Mouse (Mus musculus) kidney, adult 9 months (tissue): ENCODE data around the gene Gm9195.

Source experiments
- DNase-seq: peaks from one replicate; pipeline ENCODE4 v3.0.0; 2022

Gene Gm9195

DNA sequence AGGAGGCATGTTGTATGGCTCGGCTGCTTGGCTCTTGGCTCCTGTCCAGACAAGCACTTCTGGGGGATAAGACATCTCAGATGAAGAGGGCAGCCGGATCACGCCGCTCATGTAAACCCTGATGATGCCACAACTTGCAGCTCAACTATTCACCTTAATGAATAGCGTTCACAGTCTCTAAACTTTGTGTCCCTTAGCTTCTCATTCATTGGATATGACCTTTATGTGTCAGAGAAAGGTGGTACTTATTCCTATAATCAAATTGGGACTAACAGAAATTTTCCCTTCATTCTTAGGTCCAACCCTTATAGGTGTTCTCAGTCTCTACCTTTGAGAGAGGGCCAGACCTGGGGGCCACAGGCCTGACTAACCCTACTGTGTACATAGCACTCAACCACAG lies at the start of gene Gm9195:
Gene Gm9195, minus strand, starts transcription at position 101 of the 400 bp plus-strand sequence.
- DNase-seq = no peak

DNA sequence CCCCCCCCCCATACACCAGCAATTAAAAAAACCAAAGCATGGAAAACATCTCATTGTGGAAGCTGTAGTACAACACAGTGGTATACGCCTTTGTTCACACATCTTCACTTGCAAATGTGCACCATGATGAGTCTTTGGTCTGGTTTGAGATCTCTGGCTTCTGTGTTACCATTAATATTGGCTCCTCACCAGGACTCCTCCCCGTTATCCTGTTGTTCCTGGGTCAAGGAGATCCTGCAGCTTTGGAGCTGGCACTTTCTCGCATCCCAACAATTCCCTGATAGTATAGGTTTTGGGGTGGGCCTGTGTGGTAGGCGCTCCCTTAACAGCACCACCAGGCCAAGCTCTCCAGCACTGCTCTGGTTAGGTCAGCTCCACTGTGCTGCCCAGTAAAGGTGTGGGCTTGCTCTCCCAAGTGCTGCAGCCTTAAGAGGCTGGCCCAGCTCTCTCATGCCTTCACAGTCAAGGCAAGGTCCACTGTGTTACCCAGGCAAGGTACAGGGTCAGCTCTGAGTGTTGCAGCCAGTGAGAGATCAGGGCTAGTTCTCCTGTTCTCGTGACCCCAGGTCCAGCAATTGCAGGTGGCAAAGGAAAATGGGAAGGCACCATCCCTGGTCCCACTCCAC lies 44.9 kb upstream of the Gm9195 start:
- peak; percentile 84 for DNase-seq

DNA sequence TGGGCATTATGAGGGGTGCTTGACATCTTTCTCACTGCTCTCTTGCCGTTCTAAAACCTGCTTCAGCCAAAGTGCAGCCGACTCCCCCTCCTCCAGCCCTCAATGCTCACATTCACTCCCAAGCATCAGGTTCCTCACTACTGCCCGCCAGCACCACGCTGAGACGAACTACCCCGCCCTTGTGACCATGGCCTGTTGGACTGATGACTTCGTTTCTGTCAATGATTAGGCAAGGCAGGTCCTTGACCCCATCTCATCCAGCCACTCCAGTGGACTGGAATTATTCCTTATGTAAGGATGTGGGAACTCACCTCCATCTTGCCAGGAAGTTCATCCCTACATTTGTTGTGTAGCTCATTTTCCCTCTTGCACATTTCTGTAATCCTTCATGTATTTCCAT lies 42.2 kb upstream of the Gm9195 start:
- DNase-seq = peak; percentile 93

DNA sequence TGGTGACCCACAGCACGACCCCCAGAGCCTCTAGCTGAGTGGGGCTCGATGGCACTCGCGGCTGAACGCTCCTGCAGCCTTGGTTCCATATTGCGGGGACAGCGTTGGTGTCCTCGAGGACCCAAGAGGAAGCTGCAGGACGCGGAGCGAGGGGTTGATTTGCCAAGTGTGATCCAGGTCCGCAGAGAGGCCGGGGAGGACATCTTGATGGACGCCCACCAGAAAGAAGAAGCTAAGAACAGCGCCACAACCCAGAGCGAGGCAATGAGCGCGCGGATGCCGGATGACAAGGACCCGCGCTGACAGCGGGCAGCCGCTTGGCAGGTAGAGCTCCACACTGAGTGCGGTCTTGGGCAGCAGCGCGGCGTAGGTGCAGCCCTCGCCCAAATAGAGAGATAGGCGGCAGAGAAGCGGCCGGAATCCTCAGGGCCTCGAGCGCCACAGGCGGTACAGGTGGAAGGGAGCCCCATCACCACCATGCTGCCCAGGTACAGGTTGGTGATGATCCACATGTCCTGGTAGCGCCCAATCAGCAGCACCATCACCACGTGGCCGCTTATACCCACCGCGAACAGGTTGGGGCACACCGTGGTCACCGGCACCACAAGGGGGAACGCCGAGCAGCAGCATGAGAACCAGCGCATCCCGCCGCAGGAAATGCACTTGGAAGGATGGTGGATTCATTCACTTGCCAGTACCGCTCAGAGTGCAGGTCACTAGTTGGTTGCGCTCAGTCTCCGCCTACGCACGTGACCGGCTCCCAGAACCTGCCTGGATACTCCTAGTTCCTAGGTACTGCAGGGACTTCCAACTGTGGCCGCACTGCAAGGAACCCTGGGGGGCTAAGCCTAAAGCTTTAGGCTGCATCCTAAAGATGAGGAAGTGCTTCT lies 40.6 kb upstream of the Gm9195 start:
- DNase-seq = peak; percentile 79

DNA sequence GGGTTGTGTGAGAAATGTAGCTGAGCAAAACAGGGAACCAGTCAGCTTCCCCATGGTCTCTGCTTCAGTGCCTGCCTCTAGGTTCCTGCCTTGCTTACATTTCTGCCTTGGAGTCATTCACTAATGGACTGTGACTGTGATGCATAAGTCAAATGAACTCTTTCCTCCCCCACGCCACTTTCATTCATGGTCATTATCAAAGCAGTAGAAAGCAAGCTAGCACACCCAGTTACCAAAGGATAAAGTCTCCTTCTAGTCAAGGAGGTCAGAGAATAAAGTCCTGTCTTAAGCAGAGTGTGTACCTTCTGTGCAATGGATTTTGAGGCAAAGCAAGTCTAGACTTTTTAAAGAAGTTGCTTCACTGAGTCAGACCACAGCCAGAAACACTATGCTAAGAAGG lies 35.5 kb upstream of the Gm9195 start:
- peak; percentile 67 for DNase-seq

DNA sequence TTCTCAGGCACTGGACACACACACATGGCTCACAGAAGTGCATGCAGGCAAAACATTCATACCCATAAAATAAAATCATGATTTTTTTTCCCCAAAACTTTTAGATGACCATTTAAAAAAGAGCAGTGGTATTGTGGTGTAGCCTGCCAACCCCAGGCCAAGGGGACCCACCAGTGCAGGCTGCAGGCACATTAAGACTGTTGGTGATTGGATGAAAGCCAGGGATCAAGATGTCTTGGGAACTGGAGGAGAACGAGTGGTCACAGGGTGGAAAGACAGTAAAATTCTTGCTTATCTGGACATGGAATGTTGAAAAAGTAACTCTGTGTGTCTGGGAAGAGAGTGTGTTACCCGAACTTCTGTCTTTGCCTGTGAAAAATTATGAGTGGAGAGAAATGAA lies 27.9 kb upstream of the Gm9195 start:
- peak; percentile 68 for DNase-seq

DNA sequence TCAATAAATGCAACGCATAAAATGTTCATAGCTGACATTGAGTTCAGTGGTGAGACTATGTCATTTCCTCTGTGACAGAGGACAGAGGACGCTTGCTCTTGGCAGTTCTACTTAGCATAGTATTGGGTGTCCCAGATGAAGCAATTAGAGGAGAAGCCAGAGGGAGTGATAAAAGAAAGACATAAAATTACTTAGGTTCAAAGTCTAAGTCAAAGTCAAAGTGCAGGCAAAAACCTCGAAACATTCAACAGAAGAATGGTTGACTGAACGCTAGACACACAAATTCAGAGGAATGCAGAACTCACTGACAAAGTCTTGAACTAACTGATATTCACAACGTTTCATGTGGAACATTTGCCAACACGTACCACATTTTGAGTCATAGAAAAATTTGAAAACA lies 27.1 kb upstream of the Gm9195 start:
- DNase-seq = peak; percentile 70

DNA sequence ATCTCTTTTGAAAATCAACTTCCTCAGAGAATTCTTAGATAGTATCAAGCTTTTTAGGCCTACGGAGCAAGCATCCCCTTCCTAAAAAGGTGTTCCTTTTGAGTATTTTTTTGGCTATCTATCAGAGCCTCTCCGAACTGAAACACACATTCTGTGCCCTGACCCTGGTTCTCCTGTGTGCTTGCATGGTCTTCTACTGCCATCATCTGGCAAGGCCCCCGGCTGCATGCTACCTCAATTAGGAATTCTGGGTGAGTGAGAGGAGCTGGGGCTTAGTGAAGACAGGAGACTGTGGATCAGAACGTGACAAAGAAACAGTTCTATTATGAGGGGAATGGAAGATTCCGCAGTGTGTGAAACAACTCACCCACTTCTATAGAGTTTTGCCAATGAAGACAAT lies 24.7 kb upstream of the Gm9195 start:
- DNase-seq = peak; percentile 70

DNA sequence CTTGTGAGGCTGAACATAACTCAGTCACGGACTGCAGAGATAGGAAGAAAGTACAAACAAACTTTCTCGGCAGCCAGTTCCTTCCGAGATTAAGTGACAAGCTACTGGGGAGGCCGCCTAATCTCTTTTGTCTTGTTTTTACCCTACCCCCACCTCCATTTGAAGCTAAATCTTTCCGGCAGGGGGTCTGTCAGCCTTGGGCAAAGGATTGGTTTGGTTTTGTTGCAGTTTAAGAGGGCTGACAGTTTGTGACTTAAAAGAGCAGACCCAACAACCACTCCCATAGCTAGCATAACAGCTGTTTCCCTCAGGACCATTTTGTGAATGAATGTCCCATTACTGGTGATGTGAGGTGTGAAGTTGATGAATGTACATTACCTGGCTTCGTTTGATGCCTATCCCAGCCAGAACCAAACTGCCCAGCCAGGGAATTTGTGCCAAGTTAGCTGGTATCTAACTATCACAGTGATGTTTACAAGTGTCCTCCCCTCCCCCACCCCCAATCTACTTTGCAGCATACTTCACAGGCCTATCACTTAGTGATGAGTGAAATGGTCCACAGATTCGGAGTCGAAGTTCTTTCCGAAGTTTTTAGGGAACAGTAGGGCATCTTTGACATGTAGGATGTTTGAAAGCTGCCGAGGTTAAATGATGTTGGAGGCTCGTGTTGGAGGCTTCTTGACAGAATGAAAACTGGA lies 15.2 kb upstream of the Gm9195 start:
- DNase-seq = no peak

DNA sequence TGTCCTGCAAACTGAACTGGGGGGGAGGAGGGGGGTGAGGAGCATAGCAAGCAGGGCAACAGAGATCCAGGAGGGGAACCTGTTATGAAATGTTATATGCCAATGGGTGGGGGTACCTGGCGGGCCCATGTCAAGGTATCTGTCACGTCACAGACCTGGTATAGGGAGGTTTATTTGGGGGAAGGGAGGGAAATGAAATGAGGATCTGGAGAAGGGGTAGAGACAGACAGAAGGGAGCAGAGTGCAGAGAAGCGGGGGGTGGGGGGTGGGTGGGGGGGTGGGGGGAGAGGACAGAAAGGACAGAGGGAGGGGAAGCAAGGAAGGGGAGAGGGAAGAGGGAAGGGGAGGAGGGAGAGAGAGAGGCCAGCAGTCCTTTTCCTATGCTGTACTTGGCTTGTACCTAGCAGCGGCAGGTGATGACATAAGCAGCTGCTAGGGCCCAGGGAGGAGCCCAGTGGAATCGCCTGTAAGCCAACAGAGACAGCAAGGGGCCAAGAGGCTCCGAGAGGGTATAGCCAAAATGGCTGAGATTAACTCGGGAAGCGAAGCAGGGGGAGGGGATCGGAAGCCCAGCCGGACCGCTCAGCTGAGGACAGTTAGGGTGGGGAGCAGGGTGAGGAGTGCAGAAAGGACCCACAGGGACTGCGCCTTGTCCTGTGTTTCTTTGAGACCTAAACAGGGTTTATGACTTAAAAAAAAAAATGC lies 14.5 kb upstream of the Gm9195 start:
- no peak for DNase-seq

DNA sequence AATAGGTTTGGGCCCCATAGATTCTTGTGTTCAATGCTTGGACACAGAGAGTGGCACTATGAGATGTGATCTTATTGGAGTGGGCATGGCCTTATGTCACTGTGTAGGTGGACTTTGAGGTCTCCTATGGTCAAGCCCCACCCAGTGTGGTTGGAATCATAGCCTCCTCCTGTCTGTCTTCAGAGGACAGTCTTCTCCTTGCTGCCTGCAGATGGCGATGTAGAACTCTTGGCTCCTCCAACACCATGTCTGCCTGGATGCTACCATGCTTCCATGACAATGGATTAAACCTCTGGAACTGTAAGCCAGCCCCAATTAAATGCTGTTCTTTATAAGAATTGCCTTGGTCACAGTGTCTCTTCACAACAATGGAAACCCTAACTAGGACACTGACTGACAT lies 13.3 kb upstream of the Gm9195 start:
- no peak for DNase-seq

DNA sequence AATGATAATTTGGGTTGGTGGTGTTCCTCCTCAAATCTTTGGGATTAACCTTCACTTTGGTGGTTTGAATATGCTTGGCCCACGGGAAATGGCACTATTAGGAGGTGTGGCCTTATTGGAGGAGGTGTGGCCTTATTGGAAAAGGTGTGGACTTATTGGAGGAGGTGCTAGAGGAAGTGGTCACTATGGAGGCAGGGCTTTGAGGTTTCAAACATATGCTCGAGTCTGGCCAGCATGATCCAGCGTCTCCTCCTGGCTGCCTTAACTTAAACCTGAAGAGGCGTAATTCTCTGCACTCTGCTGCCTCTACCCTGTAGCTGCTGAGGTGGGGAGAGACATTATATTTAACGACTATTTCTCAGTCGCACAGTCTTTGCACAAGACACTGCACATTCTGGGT lies 11.6 kb upstream of the Gm9195 start:
- DNase-seq = no peak

DNA sequence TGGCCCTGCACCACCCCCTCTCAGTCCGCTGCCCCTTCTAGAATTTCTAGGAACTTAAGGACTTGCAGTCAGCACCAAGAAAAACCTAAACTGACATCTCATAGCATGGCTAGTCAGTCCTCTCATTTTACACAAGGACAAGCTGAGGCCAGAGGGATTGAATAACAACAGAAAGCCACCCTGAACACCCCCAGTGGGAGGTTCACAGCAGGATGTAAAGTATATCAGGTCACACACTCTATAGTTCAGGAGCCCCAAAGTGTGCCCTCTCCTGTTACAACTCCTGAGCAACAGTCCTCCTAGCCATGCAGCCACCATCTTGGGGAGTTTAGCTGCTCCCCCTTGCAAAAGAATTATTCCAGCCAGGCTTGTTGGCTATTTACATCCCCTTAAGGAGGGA lies 2.1 kb upstream of the Gm9195 start:
- no peak for DNase-seq

DNA sequence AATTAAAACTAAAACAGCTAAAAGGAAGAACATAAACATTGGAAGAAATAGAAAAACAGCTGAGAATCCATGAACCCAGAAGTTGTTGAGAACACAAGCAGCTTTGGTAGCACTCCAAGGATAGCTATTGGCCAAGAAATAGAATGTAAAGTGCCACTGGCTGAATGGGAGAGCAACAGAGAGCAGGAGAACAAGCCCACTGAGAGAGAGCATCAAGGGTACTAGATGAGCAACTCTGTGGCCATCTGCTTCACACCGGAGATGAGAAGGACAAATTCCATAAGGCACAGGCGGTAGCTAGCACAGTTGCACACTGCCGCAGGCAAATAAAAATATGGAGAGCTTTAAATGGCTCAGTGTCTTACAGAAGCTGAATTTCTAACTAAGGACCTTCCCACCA lies 1.3 kb downstream of the Gm9195 start:
- no peak for DNase-seq

DNA sequence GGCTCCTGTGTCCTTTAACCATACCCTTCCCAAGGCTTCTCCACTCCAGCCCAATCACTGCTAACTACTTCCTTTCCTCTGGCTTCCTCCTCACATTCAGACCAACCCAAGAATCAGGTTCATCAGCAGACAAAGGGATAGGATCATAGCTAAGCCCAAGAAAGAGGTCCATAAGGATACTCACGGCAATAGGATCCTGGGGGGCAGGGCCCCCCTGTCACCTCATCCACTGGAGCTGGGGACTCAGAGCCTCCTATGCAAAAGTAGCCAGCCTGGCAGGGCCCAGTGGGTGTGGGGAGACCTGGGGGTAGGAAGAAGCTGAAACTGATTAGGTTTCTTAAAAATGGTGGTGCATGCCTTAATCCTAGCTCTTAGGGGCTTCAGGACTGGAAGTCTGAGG lies 17.1 kb downstream of the Gm9195 start:
- no peak for DNase-seq

DNA sequence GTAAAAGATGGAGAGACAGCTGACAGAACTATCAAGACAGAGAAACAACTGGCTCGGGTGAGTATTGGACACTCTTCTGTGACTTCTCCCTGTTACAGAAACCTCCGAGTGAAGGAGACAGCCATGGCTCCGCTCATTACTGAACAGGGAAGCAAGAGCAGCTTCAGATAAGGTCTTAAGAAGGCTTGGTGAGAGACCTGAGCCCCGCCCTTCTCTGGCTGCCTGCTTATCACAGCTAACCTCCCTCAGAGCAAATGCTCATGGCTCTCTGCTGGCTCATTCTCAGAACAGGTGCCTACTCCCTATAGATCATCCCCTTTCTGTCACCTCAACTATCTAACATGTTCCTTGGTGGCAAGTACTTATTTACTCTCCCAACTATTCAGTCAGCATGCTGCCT lies 23.2 kb downstream of the Gm9195 start:
- no peak for DNase-seq

DNA sequence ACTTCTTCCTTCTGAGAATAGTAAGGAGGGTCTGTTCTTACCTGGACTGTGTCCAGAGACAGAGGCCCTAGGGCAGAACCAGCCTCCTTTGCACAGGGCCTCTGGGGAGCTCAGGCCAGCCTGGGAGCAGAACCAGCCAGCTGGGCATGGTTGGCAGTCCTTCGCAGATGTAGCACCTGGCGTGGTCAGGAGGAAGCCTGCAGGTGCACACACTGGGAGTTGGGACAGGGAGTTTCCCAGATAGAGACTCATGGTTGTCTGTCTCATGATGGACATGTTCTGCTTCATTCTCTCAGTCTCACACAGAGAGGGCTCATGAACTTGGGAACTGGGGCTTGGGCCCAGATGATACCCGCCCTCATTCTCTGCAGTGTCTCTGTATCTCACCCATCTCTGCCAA lies 25.3 kb downstream of the Gm9195 start:
- no peak for DNase-seq

DNA sequence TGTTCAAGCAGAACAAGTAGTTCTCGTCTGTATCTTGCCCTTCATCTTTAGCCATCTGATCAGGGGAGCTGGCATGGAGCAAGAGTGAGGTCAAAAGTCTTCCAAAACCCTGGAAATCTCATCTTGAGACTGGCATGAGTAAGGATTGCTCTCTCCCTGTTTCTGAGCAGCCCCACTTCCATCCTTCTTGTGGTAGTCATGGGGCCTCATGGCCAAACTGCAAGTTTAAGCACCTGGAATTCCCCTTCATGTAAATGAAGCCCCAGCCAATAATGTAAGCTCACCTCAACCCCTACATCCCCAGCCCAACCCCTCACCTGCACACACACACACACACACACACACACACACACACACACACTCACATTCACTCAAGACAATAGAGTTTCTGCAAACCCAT lies 30.0 kb downstream of the Gm9195 start:
- no peak for DNase-seq

DNA sequence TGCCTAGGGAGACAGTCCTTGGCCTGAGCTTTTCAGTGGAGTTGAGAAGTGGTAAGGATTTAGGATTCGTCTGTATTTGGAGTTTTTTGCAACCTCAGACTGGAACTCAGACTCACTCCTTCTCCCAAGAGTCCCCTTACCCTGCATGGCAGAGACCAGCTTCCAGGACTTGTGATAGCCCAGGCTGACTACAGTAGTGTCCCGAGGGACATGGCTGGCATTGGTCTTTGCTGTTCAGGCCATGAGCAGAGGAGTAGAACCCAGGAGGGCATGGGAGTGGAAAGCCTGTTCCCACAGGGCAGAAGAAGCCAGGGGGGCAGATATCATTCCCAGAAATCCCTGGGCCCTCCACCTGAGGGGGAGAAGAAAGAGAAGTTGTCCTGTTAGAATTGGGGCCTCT lies 31.3 kb downstream of the Gm9195 start:
- no peak for DNase-seq

DNA sequence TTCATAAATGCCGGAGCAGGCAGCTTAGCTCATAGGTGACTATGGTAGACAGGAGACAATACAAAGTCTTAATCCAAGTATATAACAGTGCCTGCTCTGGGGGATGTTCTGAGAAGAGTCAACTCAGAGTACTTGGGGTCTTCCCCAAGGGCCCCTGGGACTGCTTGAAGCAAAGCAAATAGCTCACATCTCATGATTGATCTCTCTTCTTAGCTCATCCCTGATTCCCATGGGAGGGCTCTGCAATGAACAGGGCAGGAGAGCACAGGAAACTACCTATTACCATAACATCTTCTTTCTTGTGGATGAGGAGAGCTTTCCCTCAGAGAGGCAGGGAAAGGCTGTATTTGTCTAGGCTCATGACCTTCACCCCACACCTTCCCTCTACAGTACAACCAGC lies 32.7 kb downstream of the Gm9195 start:
- no peak for DNase-seq

DNA sequence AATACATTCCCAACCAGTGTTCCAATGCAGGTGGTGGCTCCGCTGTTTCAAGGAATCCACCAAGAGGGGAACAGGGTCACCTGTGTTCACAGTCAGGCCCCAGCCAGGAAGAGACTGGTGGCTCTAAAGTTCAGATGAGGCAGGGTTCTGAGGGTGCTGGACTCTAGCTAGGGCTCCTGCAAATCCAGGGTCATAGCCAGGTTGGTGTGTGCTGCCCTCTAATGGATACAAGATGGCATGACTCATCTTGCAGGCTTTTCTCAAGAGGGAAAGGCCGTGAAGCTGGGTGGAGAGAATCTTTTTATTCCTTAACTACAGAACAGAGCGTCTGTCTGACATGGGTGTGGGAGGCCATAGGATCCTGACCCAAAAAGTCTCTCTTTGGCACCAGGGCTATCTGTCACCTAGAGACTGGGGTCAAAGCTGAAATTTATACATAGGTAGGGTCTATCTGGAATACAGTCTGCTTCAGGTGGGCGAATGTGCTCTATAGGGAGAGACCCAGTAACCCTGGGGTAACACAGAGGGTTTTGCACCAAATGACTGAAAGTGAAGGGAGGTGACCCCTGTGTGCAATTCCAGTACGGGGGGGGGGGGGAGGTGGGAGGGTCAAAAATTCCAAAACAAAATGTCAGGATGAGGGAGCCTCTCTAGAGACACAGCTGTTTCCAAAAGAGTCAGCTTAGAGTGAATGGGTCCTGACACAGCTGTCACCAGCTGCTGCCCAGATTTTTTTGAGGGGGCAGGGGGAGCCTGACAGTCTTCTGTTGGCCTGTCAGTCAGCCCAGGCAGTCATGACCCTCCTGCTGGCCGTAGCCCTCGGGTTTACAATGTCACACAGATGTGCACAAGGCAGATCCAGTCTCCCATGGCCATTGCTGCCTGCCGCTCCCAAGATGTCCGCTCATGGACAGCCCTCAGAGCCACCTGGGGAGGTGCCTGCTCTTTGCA lies 44.2 kb downstream of the Gm9195 start:
- peak; percentile 32 for DNase-seq

DNA sequence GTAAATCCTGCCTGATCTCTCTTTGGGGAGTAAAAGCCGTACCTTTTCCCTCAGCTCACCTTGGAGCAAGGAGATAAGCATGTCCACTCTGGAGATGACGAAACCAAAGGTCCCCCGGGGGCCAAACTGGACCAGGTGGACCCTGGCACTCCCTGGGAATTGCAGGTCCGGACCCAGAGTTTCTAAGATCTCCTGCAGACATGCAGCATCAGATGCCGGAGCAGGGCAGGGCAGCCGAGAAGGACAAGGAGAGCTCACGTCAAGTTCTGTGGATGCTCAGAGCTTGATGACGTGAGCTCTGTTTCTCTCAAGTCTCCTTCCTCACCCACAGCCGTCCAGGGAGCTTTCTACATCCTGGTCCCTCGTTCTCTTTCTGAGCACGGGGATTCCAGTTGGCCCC lies 48.7 kb downstream of the Gm9195 start:
- no peak for DNase-seq
